Comparison of ENCODE assay signal across 20 mouse cellular contexts in genomic region chr11:100404456-100405074, GRCm38 (mm10). TPM values are rescaled to one million over a fixed set of nuclear protein-coding genes. Genes with fewer than 3 reads are reported as not detected.
DNase-seq lines count a peak whose midpoint lies in the region; ATAC-seq and TF ChIP-seq lines count a peak whose summit lies in the region.
"Had no signal": no experiment of that assay in that cellular context is flagged by ENCODE, and none has a peak within 500 bp of the region (broad histone marks: within the 10 kb centered on the region; RNA-seq: fewer than 3 reads in every experiment).

No protein-coding gene starts in this region.

- peak; percentile 56 for DNase-seq in cerebellum, adult 9-11 months
- no peak for DNase-seq in cerebellum, postnatal 14 days
- no peak for DNase-seq in heart, postnatal 10 days
- no peak for DNase-seq in heart, postnatal 25 days (ENCODE audit: low spot score)
- no peak for DNase-seq in lung, postnatal 0 days (ENCODE audit: low spot score)
- no peak for DNase-seq in lung, postnatal 36 days
- DNase-seq: adrenal gland, postnatal 14 days; cerebellum, adult 18-20 months; forebrain, postnatal 0 days; gastrocnemius, postnatal 14 days; kidney, adult 2 months had no signal

- peak overlapping the region; percentile 98 for H3K27ac ChIP-seq in heart, embryonic 12.5 days (ENCODE audit: poor library complexity, severe bottlenecking)
- H3K27ac ChIP-seq in heart, embryonic 16.5 days (ENCODE audit: low read length), result peak overlapping the region; percentile 95
- peak overlapping the region; percentile 85; the same call in 1 of the 2 replicates for H3K27ac ChIP-seq in lung, postnatal 0 days (ENCODE audit: low read length)
- H3K27ac ChIP-seq: embryonic facial prominence, embryonic 10.5 days; forebrain, embryonic 13.5 days; hindbrain, embryonic 15.5 days; kidney, embryonic 15.5 days had no signal

- no peak overlapping the region for H3K9ac ChIP-seq in heart, embryonic 12.5 days
- no peak overlapping the region for H3K9ac ChIP-seq in heart, embryonic 16.5 days (ENCODE audit: low read length)
- H3K9ac ChIP-seq in lung, postnatal 0 days (replicated peaks; ENCODE audit: low read depth), result no peak overlapping the region
- H3K9ac ChIP-seq: forebrain, embryonic 13.5 days; forebrain, postnatal 0 days; hindbrain, embryonic 15.5 days; kidney, embryonic 15.5 days had no signal

- peaks cover 61% of the 10 kb centered on the region for H3K4me1 ChIP-seq in heart, embryonic 12.5 days (replicated peaks)
- H3K4me1 ChIP-seq in heart, embryonic 16.5 days (ENCODE audit: control insufficient read depth, insufficient read depth, low read length), result peaks cover 51% of the 10 kb centered on the region
- peaks cover 12% of the 10 kb centered on the region; the same call in 1 of the 2 replicates for H3K4me1 ChIP-seq in lung, postnatal 0 days (ENCODE audit: insufficient read depth, low read depth, low read length)
- H3K4me1 ChIP-seq: forebrain, embryonic 13.5 days; hindbrain, embryonic 15.5 days had no signal

- intact Hi-C loops in heart, postnatal 10 days (cut with DNase I), result no loop called here
- intact Hi-C loops in heart, postnatal 25 days (cut with DNase I), result no loop called here

- H3K4me2 ChIP-seq in heart, embryonic 12.5 days, result no peak overlapping the region
- H3K4me2 ChIP-seq in heart, embryonic 16.5 days (ENCODE audit: low read depth, low read length), result no peak overlapping the region
- no peak overlapping the region for H3K4me2 ChIP-seq in lung, postnatal 0 days (replicated peaks; ENCODE audit: low read depth, low read length)
- H3K4me2 ChIP-seq: forebrain, embryonic 13.5 days; hindbrain, embryonic 15.5 days; kidney, embryonic 15.5 days had no signal

- no peaks in the 10 kb centered on the region for H3K27me3 ChIP-seq in heart, embryonic 12.5 days (replicated peaks)
- no peaks in the 10 kb centered on the region for H3K27me3 ChIP-seq in heart, embryonic 16.5 days (ENCODE audit: control insufficient read depth, insufficient read depth, low read length)
- no peaks in the 10 kb centered on the region for H3K27me3 ChIP-seq in lung, postnatal 0 days (replicated peaks; ENCODE audit: insufficient read depth, low read length)
- H3K27me3 ChIP-seq: hindbrain, embryonic 15.5 days; kidney, embryonic 15.5 days; Patski had no signal

- no peak for ATAC-seq in heart, embryonic 12.5 days (ENCODE audit: insufficient number of reproducible peaks, low FRiP score)
- ATAC-seq in heart, embryonic 16.5 days (replicated peaks; ENCODE audit: extremely low read depth, insufficient read depth, low FRiP score), result no peak
- ATAC-seq in lung, postnatal 0 days, result no peak
- ATAC-seq: activated CD4-positive, CD25-positive, alpha-beta regulatory T cell, adult 4 months; forebrain, embryonic 13.5 days; forebrain, postnatal 0 days; Patski had no signal

- TF ChIP-seq EP300 in lung, postnatal 0 days (IDR thresholded peaks at IDR 0.05), result no peak

- no peak overlapping the region for H3K4me3 ChIP-seq in heart, embryonic 12.5 days
- no peak overlapping the region for H3K4me3 ChIP-seq in heart, embryonic 16.5 days (ENCODE audit: low read length)
- no peak overlapping the region for H3K4me3 ChIP-seq in lung, postnatal 0 days (ENCODE audit: low read depth, low read length)
- H3K4me3 ChIP-seq: embryonic facial prominence, embryonic 10.5 days; forebrain, embryonic 13.5 days; hindbrain, embryonic 15.5 days; kidney, embryonic 15.5 days had no signal

- H3K36me3 ChIP-seq in heart, embryonic 12.5 days, result peaks cover 15% of the 10 kb centered on the region
- peaks cover 5% of the 10 kb centered on the region; the same call in 1 of the 2 replicates for H3K36me3 ChIP-seq in heart, embryonic 16.5 days (ENCODE audit: control insufficient read depth, insufficient read depth)
- H3K36me3 ChIP-seq in lung, postnatal 0 days (ENCODE audit: insufficient read depth, low read length), result peaks cover 5% of the 10 kb centered on the region; the same call in 1 of the 2 replicates
- H3K36me3 ChIP-seq: hindbrain, embryonic 15.5 days had no signal

- WGBS in heart, embryonic 12.5 days, result 86% methylated on average over 3 of the region's 3 CpGs
- 89% methylated on average over 3 of the region's 3 CpGs for WGBS in heart, embryonic 16.5 days
- 86% methylated on average over 3 of the region's 3 CpGs for WGBS in lung, postnatal 0 days

- no peak for TF ChIP-seq CTCF in lung, postnatal 0 days (IDR thresholded peaks at IDR 0.05)

- H3K9me3 ChIP-seq in heart, embryonic 12.5 days (replicated peaks), result no peaks in the 10 kb centered on the region
- H3K9me3 ChIP-seq in heart, embryonic 16.5 days (replicated peaks; ENCODE audit: control insufficient read depth, low read length), result no peaks in the 10 kb centered on the region
- no peaks in the 10 kb centered on the region for H3K9me3 ChIP-seq in lung, postnatal 0 days (ENCODE audit: low read length)
- H3K9me3 ChIP-seq: embryonic facial prominence, embryonic 10.5 days; forebrain, embryonic 13.5 days; hindbrain, embryonic 15.5 days; kidney, embryonic 15.5 days had no signal

RNA-seq across cellular contexts. Expression of gene Jup, which starts 7.0 kb away (rescaled TPM):
- 107 and 109 TPM in 2 replicates for polyA plus RNA-seq in heart, embryonic 12.5 days (2016; fragmentation: Nextera tagmentation; extraction: Ambion mirVana)
- total RNA-seq in heart, postnatal 10 days (2021), result 100 to 1,000 TPM; 252 to 286 TPM
- polyA plus RNA-seq in heart, embryonic 16.5 days (2015; fragmentation: Nextera tagmentation; extraction: Ambion mirVana), result 140 and 155 TPM in 2 replicates
- 100 to 1,000 TPM; 239 to 247 TPM for total RNA-seq in heart, postnatal 25 days (2021)
- 231 and 251 TPM in 2 replicates for polyA plus RNA-seq in lung, postnatal 0 days (2015; fragmentation: Nextera tagmentation; extraction: Ambion mirVana)

RNA-seq across cellular contexts. Expression of gene P3h4, which starts 10.1 kb away (rescaled TPM):
- polyA plus RNA-seq in heart, embryonic 12.5 days (2016; fragmentation: Nextera tagmentation; extraction: Ambion mirVana), result 69.7 and 78.3 TPM in 2 replicates
- 10 to 100 TPM; 24.4 to 27.3 TPM for total RNA-seq in heart, postnatal 10 days (2021)
- polyA plus RNA-seq in heart, embryonic 16.5 days (2015; fragmentation: Nextera tagmentation; extraction: Ambion mirVana), result 50.8 and 52.6 TPM in 2 replicates
- 10 to 100 TPM; 15.4 to 15.8 TPM for total RNA-seq in heart, postnatal 25 days (2021)
- 44.9 and 47.1 TPM in 2 replicates for polyA plus RNA-seq in lung, postnatal 0 days (2015; fragmentation: Nextera tagmentation; extraction: Ambion mirVana)
- total RNA-seq: CH12.LX had no signal
- polyA plus RNA-seq: activated CD4-positive, CD25-positive, alpha-beta regulatory T cell, adult 4 months had no signal

RNA-seq across cellular contexts. Expression of gene Fkbp10, which starts 10.9 kb away (rescaled TPM):
- polyA plus RNA-seq in heart, embryonic 12.5 days (2016; fragmentation: Nextera tagmentation; extraction: Ambion mirVana), result 114 and 124 TPM in 2 replicates
- 10 to 100 TPM; 58.6 to 59.7 TPM for total RNA-seq in heart, postnatal 10 days (2021)
- 89.4 and 98.0 TPM in 2 replicates for polyA plus RNA-seq in heart, embryonic 16.5 days (2015; fragmentation: Nextera tagmentation; extraction: Ambion mirVana)
- total RNA-seq in heart, postnatal 25 days (2021), result 10 to 100 TPM; 12.2 to 14.4 TPM
- 75.6 and 86.5 TPM in 2 replicates for polyA plus RNA-seq in lung, postnatal 0 days (2015; fragmentation: Nextera tagmentation; extraction: Ambion mirVana)
- polyA plus RNA-seq: activated CD4-positive, CD25-positive, alpha-beta regulatory T cell, adult 4 months had no signal

RNA-seq across cellular contexts. Expression of gene Nt5c3b, which starts 37.0 kb away (rescaled TPM):
- 101 and 104 TPM in 2 replicates for polyA plus RNA-seq in heart, embryonic 12.5 days (2016; fragmentation: Nextera tagmentation; extraction: Ambion mirVana)
- total RNA-seq in heart, postnatal 10 days (2021), result 10 to 100 TPM; 36.9 to 46.3 TPM
- 107 and 110 TPM in 2 replicates for polyA plus RNA-seq in heart, embryonic 16.5 days (2015; fragmentation: Nextera tagmentation; extraction: Ambion mirVana)
- 10 to 100 TPM; 30.2 to 33.3 TPM for total RNA-seq in heart, postnatal 25 days (2021)
- 56.3 and 57.6 TPM in 2 replicates for polyA plus RNA-seq in lung, postnatal 0 days (2015; fragmentation: Nextera tagmentation; extraction: Ambion mirVana)

RNA-seq across cellular contexts. Expression of gene Klhl10, which starts 37.2 kb away (rescaled TPM):
- 0.65 and 0.76 TPM in 2 replicates for polyA plus RNA-seq in heart, embryonic 12.5 days (2016; fragmentation: Nextera tagmentation; extraction: Ambion mirVana)
- under 1 TPM; 0.57 to 0.97 TPM for total RNA-seq in heart, postnatal 10 days (2021)
- 0.29 and 0.47 TPM in 2 replicates for polyA plus RNA-seq in heart, embryonic 16.5 days (2015; fragmentation: Nextera tagmentation; extraction: Ambion mirVana)
- total RNA-seq in heart, postnatal 25 days (2021), result under 1 TPM; 0.88 to 0.92 TPM
- 0.38 and 0.43 TPM in 2 replicates for polyA plus RNA-seq in lung, postnatal 0 days (2015; fragmentation: Nextera tagmentation; extraction: Ambion mirVana)
- polyA plus RNA-seq: activated CD4-positive, CD25-positive, alpha-beta regulatory T cell, adult 4 months had no signal
